Mouse (Mus musculus) cortical plate, adult 2 months (tissue): Measurements from ENCODE around the gene Olfr984.

Experiments used
- CTCF ChIP-seq: fragments of 200-500 bp; IDR thresholded peaks from 2 replicates; pipeline ENCODE4 v1.5.1; 2011; ENCODE audit warnings: mild to moderate bottlenecking, control low read depth, low read length; ENCODE audit not compliant: insufficient read depth; ENCODE audit errors: extremely low read depth
- POLR2A ChIP-seq: fragments of 200-500 bp; IDR thresholded peaks from 2 replicates; pipeline ENCODE4 v1.6.1; 2011; ENCODE audit warnings: mild to moderate bottlenecking, low read length, control low read depth; ENCODE audit not compliant: insufficient read depth; ENCODE audit errors: extremely low read depth

DNA sequence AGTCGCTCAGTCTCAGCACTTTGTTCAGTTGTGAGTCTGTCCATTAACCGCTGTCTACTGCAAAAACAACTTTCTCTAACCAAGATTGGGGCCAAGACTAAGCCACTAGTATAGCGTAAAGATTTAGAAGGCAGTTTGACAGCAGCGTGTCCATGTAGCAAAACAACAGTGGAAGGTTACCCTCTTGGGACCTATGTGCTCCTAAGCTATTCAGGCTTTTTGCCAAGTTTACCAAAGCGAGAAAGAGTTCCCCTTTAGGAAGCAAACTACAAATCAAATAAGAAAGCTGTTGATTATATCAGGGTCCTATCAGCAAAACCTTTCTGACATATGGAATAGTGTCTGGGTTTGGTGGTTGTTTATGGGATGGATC lies 3.3 kb upstream of the Olfr984 start:
- TF ChIP-seq CTCF = no peak
- TF ChIP-seq POLR2A = no peak
